In genomic region chr12:31507718-31508364, GRCm38 (mm10) we compare ENCODE assay signal across 8 mouse cellular contexts. TPM values are rescaled to one million over a fixed set of nuclear protein-coding genes. Genes with fewer than 3 reads are reported as not detected.
DNase-seq lines count a peak whose midpoint lies in the region; ATAC-seq and TF ChIP-seq lines count a peak whose summit lies in the region.

No protein-coding gene starts in this region.

- 38% methylated on average over 6 of the region's 6 CpGs for WGBS in kidney, postnatal 0 days
- 39% methylated on average over 6 of the region's 6 CpGs for WGBS in forebrain, embryonic 12.5 days

- H3K4me1 ChIP-seq in kidney, postnatal 0 days (replicated peaks; ENCODE audit: insufficient read depth, low read length), result no peaks in the 10 kb centered on the region
- H3K4me1 ChIP-seq in forebrain, embryonic 12.5 days, result no peaks in the 10 kb centered on the region

- H3K27ac ChIP-seq in kidney, postnatal 0 days, result no peak overlapping the region
- no peak overlapping the region for H3K27ac ChIP-seq in forebrain, embryonic 12.5 days

- H3K4me3 ChIP-seq in kidney, postnatal 0 days (replicated peaks; ENCODE audit: low read depth, low read length), result no peak overlapping the region
- no peak overlapping the region for H3K4me3 ChIP-seq in forebrain, embryonic 12.5 days (replicated peaks)

- peak; percentile 40 for DNase-seq in adrenal gland, postnatal 14 days
- no peak for DNase-seq in adrenal gland, adult 18-20 months (ENCODE audit: low spot score in 2 of 2)
- peak; percentile 76 for DNase-seq in kidney, postnatal 0 days (ENCODE audit: low spot score)
- no peak for DNase-seq in kidney, adult 18-20 months
- peak; percentile 56 for DNase-seq in A20 (ENCODE audit: low read depth, low spot score)
- DNase-seq in cerebellum, postnatal 14 days, result peak; percentile 66 to 68
- DNase-seq in yolk sac, embryonic 10.5 days (ENCODE audit: low spot score), result no peak

- no peak overlapping the region for H3K4me2 ChIP-seq in kidney, postnatal 0 days (ENCODE audit: low read length)
- no peak overlapping the region for H3K4me2 ChIP-seq in forebrain, embryonic 12.5 days

- H3K9me3 ChIP-seq in kidney, postnatal 0 days (replicated peaks; ENCODE audit: low read length), result no peaks in the 10 kb centered on the region
- H3K9me3 ChIP-seq in forebrain, embryonic 12.5 days, result no peaks in the 10 kb centered on the region

- H3K9ac ChIP-seq in kidney, postnatal 0 days (ENCODE audit: low read depth, low read length), result no peak overlapping the region
- H3K9ac ChIP-seq in forebrain, embryonic 12.5 days, result no peak overlapping the region

- no peak for ATAC-seq in kidney, postnatal 0 days (replicated peaks; ENCODE audit: low FRiP score, low read depth)
- no peak for ATAC-seq in forebrain, embryonic 12.5 days (ENCODE audit: low FRiP score)

- H3K36me3 ChIP-seq in kidney, postnatal 0 days (ENCODE audit: insufficient read depth, low read length), result no peaks in the 10 kb centered on the region
- no peaks in the 10 kb centered on the region for H3K36me3 ChIP-seq in forebrain, embryonic 12.5 days (replicated peaks)

- H3K27me3 ChIP-seq in kidney, postnatal 0 days (ENCODE audit: insufficient read depth, low read length), result no peaks in the 10 kb centered on the region
- H3K27me3 ChIP-seq in forebrain, embryonic 12.5 days, result no peaks in the 10 kb centered on the region

- peak; percentile 84 for TF ChIP-seq CTCF in kidney, postnatal 0 days (IDR thresholded peaks at IDR 0.05; ENCODE audit: low read depth)

RNA-seq across cellular contexts. Expression of gene Cbll1, which starts 8.4 kb away (rescaled TPM):
- total RNA-seq in adrenal gland, postnatal 14 days (2021), result 15.9 and 17.0 TPM in 2 replicates
- 10 to 100 TPM; 16.9 to 17.8 TPM for total RNA-seq in adrenal gland, adult 18-20 months (2021)
- polyA plus RNA-seq in kidney, postnatal 0 days (2015; fragmentation: Nextera tagmentation; extraction: Ambion mirVana), result 11.2 and 13.1 TPM in 2 replicates
- 16.3 and 19.7 TPM in 2 replicates for polyA plus RNA-seq in forebrain, embryonic 12.5 days (2016; fragmentation: Nextera tagmentation; extraction: Ambion mirVana)

RNA-seq across cellular contexts. Expression of gene Slc26a4, which starts 51.9 kb away (rescaled TPM):
- total RNA-seq in adrenal gland, postnatal 14 days (2021), result 4.0 and 4.6 TPM in 2 replicates
- total RNA-seq in adrenal gland, adult 18-20 months (2021), result 1 to 10 TPM; 4.5 to 6.7 TPM
- 5.9 and 6.7 TPM in 2 replicates for polyA plus RNA-seq in kidney, postnatal 0 days (2015; fragmentation: Nextera tagmentation; extraction: Ambion mirVana)
- 0.06 TPM in 1 of 2 replicates, not detected in the other for polyA plus RNA-seq in forebrain, embryonic 12.5 days (2016; fragmentation: Nextera tagmentation; extraction: Ambion mirVana)

Comparison
In these comparisons a context has a peak if more than half of its experiments do, and no peak if none do; other contexts are left out.
1. DNase-seq: peak in adrenal gland, postnatal 14 days (single experiment), kidney, postnatal 0 days (single experiment), A20 (single experiment) and cerebellum, postnatal 14 days (2 of 2); none in adrenal gland, adult 18-20 months (0 of 2), kidney, adult 18-20 months (single experiment) and yolk sac, embryonic 10.5 days (single experiment).